38 mouse cellular contexts compared by ENCODE assay signal in the genomic region with DNA sequence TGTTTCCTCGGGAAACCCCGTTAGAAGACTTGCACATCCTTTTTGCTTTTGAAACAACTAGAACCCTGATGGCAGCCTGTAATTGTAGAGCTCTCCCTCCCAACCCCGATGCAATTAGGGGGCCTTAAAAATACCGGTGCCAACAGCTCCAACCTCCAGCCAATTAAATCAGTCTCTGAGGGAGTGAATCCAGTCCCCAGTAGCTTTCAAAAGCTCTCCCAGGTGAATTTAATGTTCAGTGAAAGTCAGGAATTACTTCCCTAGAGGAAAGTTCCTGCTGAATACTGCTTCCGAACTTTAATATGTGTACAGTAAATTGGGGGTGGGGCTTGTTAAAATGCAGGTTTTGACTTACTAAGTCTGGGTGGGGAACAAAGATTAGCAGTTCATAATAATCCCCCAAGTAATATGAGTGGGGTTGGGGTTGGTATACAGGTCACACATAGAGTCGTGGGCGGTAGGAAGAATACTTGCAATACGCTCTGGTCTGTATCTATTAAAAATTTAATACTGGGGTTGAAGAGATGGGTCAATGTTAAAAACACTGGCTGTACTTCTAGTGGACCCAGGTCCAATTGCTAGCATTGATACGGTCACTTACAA. TPM values are rescaled to one million over a fixed set of nuclear protein-coding genes. Genes with fewer than 3 reads are reported as not detected.
DNase-seq lines count a peak whose midpoint lies in the region; ATAC-seq and TF ChIP-seq lines count a peak whose summit lies in the region.
"Had no signal": no experiment of that assay in that cellular context is flagged by ENCODE, and none has a peak within 500 bp of the region (broad histone marks: within the 10 kb centered on the region; RNA-seq: fewer than 3 reads in every experiment).

No protein-coding gene starts in this region.

- no peak overlapping the region for H3K4me3 ChIP-seq in embryonic facial prominence, embryonic 14.5 days (ENCODE audit: low read depth, low read length)
- H3K4me3 ChIP-seq in embryonic facial prominence, embryonic 10.5 days: no peak overlapping the region
- no peak overlapping the region for H3K4me3 ChIP-seq in midbrain, embryonic 14.5 days (replicated peaks; ENCODE audit: low read depth, low read length)
- no peak overlapping the region for H3K4me3 ChIP-seq in midbrain, postnatal 0 days (ENCODE audit: low read depth, low read length)
- peak overlapping the region; percentile 41 to 51 for H3K4me3 ChIP-seq in MEL (ENCODE audit: control insufficient read depth in 1 of 2, insufficient read depth in 1 of 2, low read depth in 2 of 2, low read length in 2 of 2)
- no peak overlapping the region for H3K4me3 ChIP-seq in limb, embryonic 10.5 days
- H3K4me3 ChIP-seq: embryonic facial prominence, embryonic 12.5 days; erythroblast, embryonic 14.5 days; heart, adult 2 months; heart, embryonic 12.5 days; left cerebral cortex, adult 2 months; limb, embryonic 15.5 days had no signal

- no peak overlapping the region for H3K27ac ChIP-seq in embryonic facial prominence, embryonic 14.5 days (replicated peaks; ENCODE audit: low read depth, low read length)
- no peak overlapping the region for H3K27ac ChIP-seq in embryonic facial prominence, embryonic 10.5 days (replicated peaks)
- no peak overlapping the region for H3K27ac ChIP-seq in midbrain, embryonic 14.5 days (replicated peaks; ENCODE audit: low read depth, low read length)
- H3K27ac ChIP-seq in midbrain, postnatal 0 days (ENCODE audit: low read depth, low read length): no peak overlapping the region
- H3K27ac ChIP-seq in MEL (ENCODE audit: control insufficient read depth, low read depth, low read length): peak overlapping the region; percentile 99
- H3K27ac ChIP-seq in limb, embryonic 10.5 days: peak overlapping the region; percentile 23; the same call in 1 of the 2 replicates
- H3K27ac ChIP-seq: embryonic facial prominence, embryonic 12.5 days; heart, adult 2 months; hindbrain, embryonic 14.5 days; left cerebral cortex, adult 2 months; limb, embryonic 15.5 days; stomach, postnatal 0 days had no signal

- H3K79me2 ChIP-seq in MEL (ENCODE audit: control insufficient read depth, insufficient read depth, low read length, poor library complexity): no peaks in the 10 kb centered on the region

- peak; percentile 38 for DNase-seq in embryonic facial prominence, embryonic 14.5 days (ENCODE audit: low spot score)
- DNase-seq in embryonic facial prominence, embryonic 10.5 days (ENCODE audit: low spot score): no peak
- peak; percentile 0 for DNase-seq in midbrain, embryonic 14.5 days
- no peak for DNase-seq in midbrain, postnatal 0 days (ENCODE audit: low spot score)
- no peak for DNase-seq in MEL (ENCODE audit: low read depth, low spot score)
- DNase-seq in limb, embryonic 10.5 days (ENCODE audit: low spot score): no peak
- no peak for DNase-seq in layer of hippocampus, postnatal 10 days (ENCODE audit: low spot score in 2 of 2)
- no peak for DNase-seq in kidney, postnatal 36 days
- DNase-seq: adrenal gland, postnatal 14 days; cerebellum, adult 8-10 months; cerebellum, postnatal 36 days; gastrocnemius, postnatal 25 days; heart, adult 2 months; kidney, adult 11 months; kidney, postnatal 14 days; lung, postnatal 36 days; right cerebral cortex, postnatal 25 days; spleen, adult 18-20 months had no signal

- peak; percentile 91 for ATAC-seq in embryonic facial prominence, embryonic 14.5 days (ENCODE audit: low read depth)
- no peak for ATAC-seq in midbrain, embryonic 14.5 days (ENCODE audit: low FRiP score, low TSS enrichment)
- ATAC-seq in midbrain, postnatal 0 days (ENCODE audit: low FRiP score): no peak

- no peaks in the 10 kb centered on the region for H3K36me3 ChIP-seq in embryonic facial prominence, embryonic 14.5 days (ENCODE audit: control insufficient read depth, insufficient read depth, low read length)
- no peaks in the 10 kb centered on the region for H3K36me3 ChIP-seq in embryonic facial prominence, embryonic 10.5 days (replicated peaks)
- H3K36me3 ChIP-seq in midbrain, embryonic 14.5 days (ENCODE audit: control insufficient read depth, insufficient read depth, low read length): no peaks in the 10 kb centered on the region
- H3K36me3 ChIP-seq in midbrain, postnatal 0 days (ENCODE audit: insufficient read depth, low read length): no peaks in the 10 kb centered on the region
- H3K36me3 ChIP-seq in MEL (ENCODE audit: control insufficient read depth in 1 of 2, insufficient read depth in 2 of 2, low read length in 2 of 2): peaks cover 0 to 37% of the 10 kb centered on the region in 2 experiments; a peak in 2 of 4 replicates
- no peaks in the 10 kb centered on the region for H3K36me3 ChIP-seq in limb, embryonic 10.5 days
- H3K36me3 ChIP-seq: embryonic facial prominence, embryonic 12.5 days; heart, embryonic 12.5 days; limb, embryonic 15.5 days had no signal

- H3K4me1 ChIP-seq in embryonic facial prominence, embryonic 14.5 days (ENCODE audit: control insufficient read depth, insufficient read depth, low read length): no peaks in the 10 kb centered on the region
- peaks cover 10% of the 10 kb centered on the region for H3K4me1 ChIP-seq in embryonic facial prominence, embryonic 10.5 days
- H3K4me1 ChIP-seq in midbrain, embryonic 14.5 days (ENCODE audit: control insufficient read depth, insufficient read depth, low read length): no peaks in the 10 kb centered on the region
- no peaks in the 10 kb centered on the region for H3K4me1 ChIP-seq in midbrain, postnatal 0 days (ENCODE audit: insufficient read depth, low read length)
- peaks cover 21 to 29% of the 10 kb centered on the region in 2 experiments for H3K4me1 ChIP-seq in MEL (ENCODE audit: control insufficient read depth in 1 of 2, insufficient read depth in 2 of 2, low read length in 2 of 2)
- H3K4me1 ChIP-seq in limb, embryonic 10.5 days: peaks cover 23% of the 10 kb centered on the region
- H3K4me1 ChIP-seq: heart, embryonic 12.5 days had no signal

- no peak for TF ChIP-seq EP300 in MEL (IDR thresholded peaks at IDR 0.05; ENCODE audit: low read depth in 1 of 2, low read length in 2 of 2)

- H3K27me3 ChIP-seq in embryonic facial prominence, embryonic 14.5 days (replicated peaks; ENCODE audit: control insufficient read depth, insufficient read depth, low read length): no peaks in the 10 kb centered on the region
- no peaks in the 10 kb centered on the region for H3K27me3 ChIP-seq in embryonic facial prominence, embryonic 10.5 days (replicated peaks; ENCODE audit: low read depth, poor library complexity, severe bottlenecking)
- H3K27me3 ChIP-seq in midbrain, embryonic 14.5 days (ENCODE audit: control insufficient read depth, insufficient read depth, low read length): no peaks in the 10 kb centered on the region
- H3K27me3 ChIP-seq in midbrain, postnatal 0 days (ENCODE audit: insufficient read depth, low read length): no peaks in the 10 kb centered on the region
- no peaks in the 10 kb centered on the region for H3K27me3 ChIP-seq in MEL (ENCODE audit: control insufficient read depth in 1 of 2, insufficient read depth in 2 of 2, low read length in 2 of 2)
- no peaks in the 10 kb centered on the region for H3K27me3 ChIP-seq in limb, embryonic 10.5 days (ENCODE audit: low read depth, poor library complexity, severe bottlenecking)
- H3K27me3 ChIP-seq: embryonic facial prominence, embryonic 12.5 days; heart, embryonic 12.5 days; limb, embryonic 15.5 days had no signal

- H3K9me3 ChIP-seq in embryonic facial prominence, embryonic 14.5 days (ENCODE audit: control insufficient read depth, low read length): no peaks in the 10 kb centered on the region
- no peaks in the 10 kb centered on the region for H3K9me3 ChIP-seq in embryonic facial prominence, embryonic 10.5 days
- H3K9me3 ChIP-seq in midbrain, embryonic 14.5 days (ENCODE audit: control insufficient read depth, low read length): no peaks in the 10 kb centered on the region
- H3K9me3 ChIP-seq in midbrain, postnatal 0 days (ENCODE audit: low read length): no peaks in the 10 kb centered on the region
- no peaks in the 10 kb centered on the region for H3K9me3 ChIP-seq in MEL (replicated peaks; ENCODE audit: insufficient read depth, low read length)
- no peaks in the 10 kb centered on the region for H3K9me3 ChIP-seq in limb, embryonic 10.5 days (replicated peaks)
- H3K9me3 ChIP-seq: embryonic facial prominence, embryonic 12.5 days; heart, embryonic 12.5 days; limb, embryonic 15.5 days had no signal

- H3K9ac ChIP-seq in embryonic facial prominence, embryonic 14.5 days (ENCODE audit: low read depth, low read length): no peak overlapping the region
- no peak overlapping the region for H3K9ac ChIP-seq in midbrain, embryonic 14.5 days (replicated peaks; ENCODE audit: low read length)
- H3K9ac ChIP-seq in midbrain, postnatal 0 days (replicated peaks; ENCODE audit: low read length, poor library complexity, severe bottlenecking): no peak overlapping the region
- H3K9ac ChIP-seq in MEL (ENCODE audit: control insufficient read depth, low read depth, low read length, poor library complexity, severe bottlenecking): peak overlapping the region; percentile 66
- H3K9ac ChIP-seq: embryonic facial prominence, embryonic 12.5 days; heart, embryonic 12.5 days; hindbrain, embryonic 14.5 days; limb, embryonic 15.5 days had no signal

- no peak for TF ChIP-seq RAD21 in MEL (IDR thresholded peaks at IDR 0.05; ENCODE audit: low read depth, low read length)

- TF ChIP-seq POLR2A in MEL (IDR thresholded peaks at IDR 0.05; ENCODE audit: control insufficient read depth in 1 of 2, insufficient read depth in 1 of 2, low read depth in 1 of 2, low read length in 2 of 2, poor library complexity in 1 of 2): no peak

- no peak overlapping the region for H3K4me2 ChIP-seq in embryonic facial prominence, embryonic 14.5 days (ENCODE audit: low read depth, low read length)
- no peak overlapping the region for H3K4me2 ChIP-seq in midbrain, embryonic 14.5 days (ENCODE audit: low read length)
- H3K4me2 ChIP-seq in midbrain, postnatal 0 days (ENCODE audit: low read depth, low read length, poor library complexity, severe bottlenecking): no peak overlapping the region
- H3K4me2 ChIP-seq: embryonic facial prominence, embryonic 12.5 days; heart, embryonic 12.5 days; hindbrain, embryonic 14.5 days; limb, embryonic 15.5 days; midbrain, embryonic 11.5 days had no signal

- no peak for TF ChIP-seq CTCF in midbrain, postnatal 0 days (IDR thresholded peaks at IDR 0.05)
- no peak for TF ChIP-seq CTCF in MEL (IDR thresholded peaks at IDR 0.05 in 2 of 3, conservative IDR thresholded peaks at IDR 0.05 in 1 of 3; ENCODE audit: control insufficient read depth in 1 of 3, insufficient read depth in 1 of 3, low read depth in 2 of 3, low read length in 3 of 3, poor library complexity in 1 of 3, severe bottlenecking in 1 of 3)

- 55% methylated on average over 9 of the region's 9 CpGs for WGBS in embryonic facial prominence, embryonic 14.5 days
- 62% methylated on average over 9 of the region's 9 CpGs for WGBS in embryonic facial prominence, embryonic 10.5 days
- 64% methylated on average over 9 of the region's 9 CpGs for WGBS in midbrain, embryonic 14.5 days
- 63% methylated on average over 9 of the region's 9 CpGs for WGBS in midbrain, postnatal 0 days
- WGBS in limb, embryonic 10.5 days: 62% methylated on average over 9 of the region's 9 CpGs

RNA-seq across cellular contexts. Expression of a gene that starts 3.1 kb away (rescaled TPM):
- polyA plus RNA-seq in embryonic facial prominence, embryonic 14.5 days (2014; fragmentation: Nextera tagmentation; extraction: Ambion mirVana): 19.2 and 20.9 TPM in 2 replicates
- 34.5 and 38.0 TPM in 2 replicates for polyA plus RNA-seq in embryonic facial prominence, embryonic 10.5 days (2016; fragmentation: Nextera tagmentation; extraction: Ambion mirVana)
- polyA plus RNA-seq in midbrain, embryonic 14.5 days (2014; fragmentation: Nextera tagmentation; extraction: Ambion mirVana): 7.1 and 8.5 TPM in 2 replicates
- 2.1 and 4.4 TPM in 2 replicates for total RNA-seq in midbrain, postnatal 0 days (2014; rRNA removed)
- 2.0 and 2.6 TPM in 2 replicates for polyA plus RNA-seq in midbrain, postnatal 0 days (2015; fragmentation: Nextera tagmentation; extraction: Ambion mirVana)
- 44.6 and 46.0 TPM in 2 replicates for total RNA-seq in MEL (2012; rRNA removed)
- polyA plus RNA-seq in MEL (2012; ENCODE audit: insufficient read depth in 1 of 2, insufficient read length in 2 of 2, low read depth in 1 of 2, low replicate concordance in 2 of 2, missing spikeins in 1 of 2): 100 to 1,000 TPM in 1 of 2 experiments, 10 to 100 TPM in 1; 39.8 to 203 TPM
- polyA plus RNA-seq in limb, embryonic 10.5 days (2016; fragmentation: Nextera tagmentation; extraction: Ambion mirVana): 31.6 and 36.1 TPM in 2 replicates
- total RNA-seq in layer of hippocampus, postnatal 10 days (2021): 1 to 10 TPM; 2.9 to 4.2 TPM

RNA-seq across cellular contexts. Expression of a gene that starts 30.9 kb away (rescaled TPM):
- not detected in 2 replicates for polyA plus RNA-seq in embryonic facial prominence, embryonic 14.5 days (2014; fragmentation: Nextera tagmentation; extraction: Ambion mirVana)
- not detected in 2 replicates for polyA plus RNA-seq in embryonic facial prominence, embryonic 10.5 days (2016; fragmentation: Nextera tagmentation; extraction: Ambion mirVana)
- polyA plus RNA-seq in midbrain, embryonic 14.5 days (2014; fragmentation: Nextera tagmentation; extraction: Ambion mirVana): not detected in 2 replicates
- total RNA-seq in midbrain, postnatal 0 days (2014; rRNA removed): not detected in 2 replicates
- polyA plus RNA-seq in midbrain, postnatal 0 days (2015; fragmentation: Nextera tagmentation; extraction: Ambion mirVana): not detected in 2 replicates
- not detected in 2 replicates for total RNA-seq in MEL (2012; rRNA removed)
- not detected for polyA plus RNA-seq in MEL (2012; ENCODE audit: insufficient read depth in 1 of 2, insufficient read length in 2 of 2, low read depth in 1 of 2, low replicate concordance in 2 of 2, missing spikeins in 1 of 2)
- not detected in 2 replicates for polyA plus RNA-seq in limb, embryonic 10.5 days (2016; fragmentation: Nextera tagmentation; extraction: Ambion mirVana)
- not detected for total RNA-seq in layer of hippocampus, postnatal 10 days (2021)
- total RNA-seq: adrenal gland, postnatal 14 days; gastrocnemius, postnatal 25 days; heart, adult 2 months; hematopoietic stem cell, adult 5-6 weeks; layer of hippocampus, adult 18-20 months; layer of hippocampus, postnatal 14 days; left cerebral cortex, adult 2 months; left cerebral cortex, postnatal 25 days; megakaryocyte, adult 5-6 weeks had no signal
- polyA plus RNA-seq: embryonic facial prominence, embryonic 12.5 days; forebrain, embryonic 11.5 days; heart, adult 2 months; heart, embryonic 12.5 days; heart, postnatal 0 days; hindbrain, embryonic 14.5 days; kidney, embryonic 14.5 days; limb, embryonic 15.5 days; liver, embryonic 16.5 days; lung, embryonic 16.5 days; midbrain, embryonic 11.5 days; neural tube, embryonic 14.5 days; thymus, postnatal 0 days had no signal

Comparison
In these comparisons a context has a peak if more than half of its experiments do, and no peak if none do; other contexts are left out.
1. DNase-seq: peak in embryonic facial prominence, embryonic 14.5 days (single experiment) and midbrain, embryonic 14.5 days (single experiment); none in embryonic facial prominence, embryonic 10.5 days (single experiment), midbrain, postnatal 0 days (single experiment), MEL (single experiment), limb, embryonic 10.5 days (single experiment), layer of hippocampus, postnatal 10 days (0 of 2) and kidney, postnatal 36 days (0 of 2).
2. H3K27ac ChIP-seq: peak in MEL (single experiment) and limb, embryonic 10.5 days (single experiment); none in embryonic facial prominence, embryonic 14.5 days (single experiment), embryonic facial prominence, embryonic 10.5 days (single experiment), midbrain, embryonic 14.5 days (single experiment) and midbrain, postnatal 0 days (single experiment).
3. H3K4me3 ChIP-seq: peak in MEL (2 of 2); none in embryonic facial prominence, embryonic 14.5 days (single experiment), embryonic facial prominence, embryonic 10.5 days (single experiment), midbrain, embryonic 14.5 days (single experiment), midbrain, postnatal 0 days (single experiment) and limb, embryonic 10.5 days (single experiment).